Mouse (Mus musculus) heart, embryonic 11.5 days (tissue): ENCODE measurements around the gene Pramef20. TPM values are rescaled to one million over a fixed set of nuclear protein-coding genes. Genes with fewer than 3 reads are reported as not detected.
A peak's percentile ranks its signal among the peaks of the same experiment; 100 is the strongest.
"Not testable (repeated sequence)": the region's sequence is repeated elsewhere in the genome, so short reads cannot be mapped to it uniquely, and the experiment has no call there.

ENCODE experiments used
- ATAC-seq: fragments of 200-750 bp; cut with Nextera tagmentation; replicated peaks from 2 replicates; pipeline ENCODE4 v1.8.0; 2017; ENCODE audit warnings: moderate library complexity; ENCODE audit not compliant: insufficient number of reproducible peaks, low FRiP score, low TSS enrichment
- H3K27ac ChIP-seq: fragments of 300-500 bp; sonication (generic); 2 replicates; pipeline ENCODE4 v1.5.1; 2014; ENCODE audit warnings: mild to moderate bottlenecking, low read depth, low read length
- H3K27me3 ChIP-seq: fragments of 300-500 bp; sonication (generic); 2 replicates; pipeline ENCODE4 v1.6.1; 2014; ENCODE audit warnings: mild to moderate bottlenecking, low read length, mixed read lengths; ENCODE audit not compliant: control insufficient read depth, insufficient read depth
- H3K36me3 ChIP-seq: fragments of 300-500 bp; sonication (generic); 2 replicates; pipeline ENCODE4 v1.6.1; 2014; ENCODE audit warnings: mild to moderate bottlenecking, low read length, moderate library complexity, mixed read lengths; ENCODE audit not compliant: control insufficient read depth, insufficient read depth
- H3K4me1 ChIP-seq: fragments of 300-500 bp; sonication (generic); 2 replicates; pipeline ENCODE4 v1.6.1; 2014; ENCODE audit warnings: low read length; ENCODE audit not compliant: control insufficient read depth, insufficient read depth
- H3K4me2 ChIP-seq: fragments of 300-500 bp; sonication (generic); 2 replicates; pipeline ENCODE4 v1.6.1; 2014; ENCODE audit warnings: mild to moderate bottlenecking, moderate library complexity
- H3K4me3 ChIP-seq: fragments of 300-500 bp; sonication (generic); 2 replicates; pipeline ENCODE4 v1.5.1; 2014; ENCODE audit warnings: low read depth, low read length
- H3K9ac ChIP-seq: fragments of 300-500 bp; sonication (generic); 2 replicates; pipeline ENCODE4 v1.6.1; 2014; ENCODE audit warnings: mild to moderate bottlenecking, low read depth, low read length, moderate library complexity
- H3K9me3 ChIP-seq: fragments of 300-500 bp; sonication (generic); replicated peaks from 2 replicates; pipeline ENCODE4 v1.6.1; 2016; ENCODE audit warnings: low read length; ENCODE audit not compliant: control insufficient read depth
- WGBS: fragments of 180-500 bp; shearing (Covaris S2); extraction: QIAGEN DNeasy Blood & Tissue Kit; methylation state at CpG from one replicate; pipeline ENCODE4 v1.1.7; 2014; ENCODE audit not compliant: insufficient replicate concordance; 5-methylcytosine and 5-hydroxymethylcytosine counted together
- polyA plus RNA-seq: library from polyadenylated mRNA; unstranded; fragments of >200 nt; fragmentation: Nextera tagmentation; extraction: Ambion mirVana; gene quantifications from 2 replicates; pipeline ENCODE4 v1.2.1, GENCODE M21; 2014

Gene Pramef20
- not detected in 2 replicates for polyA plus RNA-seq

GRCm38 (mm10) chr4:144377911-144378310 lies at the start of gene Pramef20:
Gene Pramef20 (minus strand): TSS chr4:144377933.
- Histone ChIP-seq H3K4me1 (no peaks in the 10 kb centered on the region), H3K4me2 (no peak within 1 kb of the TSS), H3K27ac (no peak within 1 kb of the TSS), H3K4me3 (no peak within 1 kb of the TSS), H3K27me3 (no peaks in the 10 kb centered on the region), H3K9me3 (peaks cover 4% of the 10 kb centered on the region; the same call in 1 of the 2 replicates), H3K9ac (no peak within 1 kb of the TSS), H3K36me3 (no peaks in the 10 kb centered on the region)
- 31% methylated on average over 2 of the region's 2 CpGs for WGBS
- ATAC-seq = no peak

- ATAC-seq = no peak
Measured at GRCm38 (mm10) chr4:144424590-144424989, 46.9 kb upstream of the Pramef20 start.

GRCm38 (mm10) chr4:144420644-144421043 lies 42.9 kb upstream of the Pramef20 start:
- H3K36me3 ChIP-seq = no peaks in the 10 kb centered on the region
- no peak overlapping the region for H3K4me2 ChIP-seq
- no peaks in the 10 kb centered on the region for H3K9me3 ChIP-seq
- H3K4me3 ChIP-seq = no peak overlapping the region
- no peaks in the 10 kb centered on the region for H3K27me3 ChIP-seq
- H3K9ac ChIP-seq = no peak overlapping the region
- H3K4me1 ChIP-seq = no peaks in the 10 kb centered on the region
- no peak overlapping the region for H3K27ac ChIP-seq
- no peak for ATAC-seq

More at GRCm38 (mm10) chr4:144424590-144424989, 46.9 kb upstream of the Pramef20 start:
- Histone ChIP-seq H3K9ac (no peak overlapping the region), H3K4me2 (no peak overlapping the region), H3K4me1 (no peaks in the 10 kb centered on the region), H3K27me3 (no peaks in the 10 kb centered on the region), H3K4me3 (no peak overlapping the region), H3K36me3 (no peaks in the 10 kb centered on the region), H3K9me3 (no peaks in the 10 kb centered on the region), H3K27ac (no peak overlapping the region)
- WGBS = 72% methylated on average over 5 of the region's 5 CpGs

- 57% methylated on average over 9 of the region's 9 CpGs for WGBS
- H3K27ac ChIP-seq = no peak within 1 kb of the TSS
Measured at GRCm38 (mm10) chr4:144408290-144408689, 30.6 kb upstream of the Pramef20 start, which contains the start of gene Pramef12. Gene Pramef12 (minus strand): TSS chr4:144408464.

GRCm38 (mm10) chr4:144406261-144406660 lies 28.5 kb upstream of the Pramef20 start:
- Histone ChIP-seq H3K9ac (no peak overlapping the region), H3K36me3 (no peaks in the 10 kb centered on the region), H3K9me3 (no peaks in the 10 kb centered on the region), H3K27ac (no peak overlapping the region), H3K4me1 (no peaks in the 10 kb centered on the region), H3K4me2 (no peak overlapping the region), H3K27me3 (no peaks in the 10 kb centered on the region), H3K4me3 (no peak overlapping the region)
- WGBS = 53% methylated on average over 3 of the region's 3 CpGs
- ATAC-seq = no peak

More at GRCm38 (mm10) chr4:144408290-144408689, 30.6 kb upstream of the Pramef20 start, which contains the start of gene Pramef12:
- no peak within 1 kb of the TSS for H3K4me2 ChIP-seq
- H3K4me1 ChIP-seq = no peaks in the 10 kb centered on the region
- no peaks in the 10 kb centered on the region for H3K27me3 ChIP-seq
- ATAC-seq = no peak
- no peaks in the 10 kb centered on the region for H3K36me3 ChIP-seq
- H3K9ac ChIP-seq = no peak within 1 kb of the TSS
- H3K9me3 ChIP-seq = no peaks in the 10 kb centered on the region
- H3K4me3 ChIP-seq = no peak within 1 kb of the TSS

GRCm38 (mm10) chr4:144404456-144405086 lies 26.8 kb upstream of the Pramef20 start:
- peak; percentile 86 for ATAC-seq

GRCm38 (mm10) chr4:144402712-144403111 lies 25.0 kb upstream of the Pramef20 start:
- no peak overlapping the region for H3K9ac ChIP-seq

More at GRCm38 (mm10) chr4:144404456-144405086, 26.8 kb upstream of the Pramef20 start:
- H3K4me2 ChIP-seq = peak overlapping the region; percentile 59
- peak overlapping the region; percentile 39 for H3K4me3 ChIP-seq
- peak overlapping the region; percentile 57; the same call in 1 of the 2 replicates for H3K27ac ChIP-seq
- H3K27me3 ChIP-seq = no peaks in the 10 kb centered on the region
- H3K9me3 ChIP-seq = no peaks in the 10 kb centered on the region
- H3K9ac ChIP-seq = peak overlapping the region; percentile 62; the same call in 1 of the 2 replicates
- H3K36me3 ChIP-seq = no peaks in the 10 kb centered on the region
- no peaks in the 10 kb centered on the region for H3K4me1 ChIP-seq
- 5% methylated on average over 17 of the region's 17 CpGs for WGBS

GRCm38 (mm10) chr4:144396316-144396715 lies 18.6 kb upstream of the Pramef20 start:
- H3K4me2 ChIP-seq = no peak overlapping the region

More at GRCm38 (mm10) chr4:144402712-144403111, 25.0 kb upstream of the Pramef20 start:
- Histone ChIP-seq H3K4me3 (no peak overlapping the region), H3K27ac (no peak overlapping the region), H3K9me3 (no peaks in the 10 kb centered on the region), H3K4me2 (no peak overlapping the region), H3K27me3 (no peaks in the 10 kb centered on the region), H3K36me3 (no peaks in the 10 kb centered on the region), H3K4me1 (no peaks in the 10 kb centered on the region)
- WGBS = 11% methylated on average over 4 of the region's 4 CpGs
- no peak for ATAC-seq

GRCm38 (mm10) chr4:144357642-144358041 lies 20.1 kb downstream of the Pramef20 start, which contains the start of gene Gm13119:
Gene Gm13119 (plus strand): TSS chr4:144357942.
- not testable (repeated sequence) for H3K4me3 ChIP-seq, H3K27me3 ChIP-seq, H3K9me3 ChIP-seq, H3K36me3 ChIP-seq, H3K4me1 ChIP-seq, ATAC-seq, H3K4me2 ChIP-seq, H3K27ac ChIP-seq, H3K9ac ChIP-seq
- 85% methylated on average over 3 of the region's 3 CpGs for WGBS

More at GRCm38 (mm10) chr4:144396316-144396715, 18.6 kb upstream of the Pramef20 start:
- Histone ChIP-seq H3K27ac (no peak overlapping the region), H3K9me3 (no peaks in the 10 kb centered on the region), H3K9ac (no peak overlapping the region), H3K27me3 (no peaks in the 10 kb centered on the region), H3K4me3 (no peak overlapping the region), H3K4me1 (no peaks in the 10 kb centered on the region), H3K36me3 (no peaks in the 10 kb centered on the region)
- 39% methylated on average over 3 of the region's 3 CpGs for WGBS
- ATAC-seq = no peak
